Mouse (Mus musculus): ENCODE results near the gene Khdc1b. TPM values are rescaled to one million over a fixed set of nuclear protein-coding genes. Genes with fewer than 3 reads are reported as not detected.
"Not testable (repeated sequence)": the region's sequence is repeated elsewhere in the genome, so short reads cannot be mapped to it uniquely, and the experiment has no call there.

Khdc1b gene
- 0.18 and 0.20 TPM in 2 replicates for polyA plus RNA-seq (2016; fragmentation: Nextera tagmentation; extraction: Ambion mirVana)

GRCm38 (mm10) chr1:21383256-21383655 is at the start of gene Khdc1b:
Gene Khdc1b, plus strand, starts transcription at chr1:21383556.
- 84% methylated on average over 1 of the region's 1 CpGs for WGBS
- Histone ChIP-seq H3K9me3 (0 out of 2 replicates have a peak, but pooled peaks cover 6% of the 10 kb centered on the region), H3K4me1 (replicated peaks) (no peaks in the 10 kb centered on the region), H3K27me3 (no peaks in the 10 kb centered on the region), H3K9ac (replicated peaks) (no peak within 1 kb of the TSS), H3K36me3 (no peaks in the 10 kb centered on the region), H3K27ac (no peak within 1 kb of the TSS), H3K4me2 (no peak within 1 kb of the TSS), H3K4me3 (replicated peaks) (no peak within 1 kb of the TSS)
- no peak for ATAC-seq (ENCODE audit: insufficient number of reproducible peaks, insufficient read depth, low FRiP score, low TSS enrichment, low read depth)

- no peaks in the 10 kb centered on the region for H3K27me3 ChIP-seq
- H3K36me3 ChIP-seq: no peaks in the 10 kb centered on the region
- no peaks in the 10 kb centered on the region for H3K9me3 ChIP-seq
- ATAC-seq (ENCODE audit: insufficient number of reproducible peaks, insufficient read depth, low FRiP score, low TSS enrichment, low read depth): no peak
- no peaks in the 10 kb centered on the region for H3K4me1 ChIP-seq (replicated peaks)
- no peak overlapping the region for H3K4me3 ChIP-seq (replicated peaks)
- H3K4me2 ChIP-seq: no peak overlapping the region
- no peak overlapping the region for H3K27ac ChIP-seq
- H3K9ac ChIP-seq (replicated peaks): no peak overlapping the region
Observed at GRCm38 (mm10) chr1:21335836-21336235, 47.5 kb upstream of the Khdc1b start.

- no peak for ATAC-seq (ENCODE audit: insufficient number of reproducible peaks, insufficient read depth, low FRiP score, low TSS enrichment, low read depth)
- H3K4me1 ChIP-seq (replicated peaks): no peaks in the 10 kb centered on the region
- 93% methylated on average over 1 of the region's 1 CpGs for WGBS
- H3K4me3 ChIP-seq (replicated peaks): no peak overlapping the region
- no peak overlapping the region for H3K4me2 ChIP-seq
- no peaks in the 10 kb centered on the region for H3K27me3 ChIP-seq
- H3K27ac ChIP-seq: no peak overlapping the region
- H3K36me3 ChIP-seq: no peaks in the 10 kb centered on the region
- no peaks in the 10 kb centered on the region for H3K9me3 ChIP-seq
- no peak overlapping the region for H3K9ac ChIP-seq (replicated peaks)
Observed at GRCm38 (mm10) chr1:21340745-21341144, 42.6 kb upstream of the Khdc1b start.

- Histone ChIP-seq H3K36me3 (no peaks in the 10 kb centered on the region), H3K9me3 (no peaks in the 10 kb centered on the region), H3K27ac (no peak overlapping the region), H3K4me3 (replicated peaks) (no peak overlapping the region), H3K4me2 (no peak overlapping the region), H3K9ac (replicated peaks) (no peak overlapping the region), H3K4me1 (replicated peaks) (no peaks in the 10 kb centered on the region), H3K27me3 (no peaks in the 10 kb centered on the region)
- 59% methylated on average over 4 of the region's 4 CpGs for whole genome bisulfite sequencing
- no peak for ATAC-seq (ENCODE audit: insufficient number of reproducible peaks, insufficient read depth, low FRiP score, low TSS enrichment, low read depth)
Observed at GRCm38 (mm10) chr1:21344253-21344652, 39.1 kb upstream of the Khdc1b start.

- not testable (repeated sequence) for H3K27ac ChIP-seq; H3K4me3 ChIP-seq (replicated peaks); H3K9ac ChIP-seq (replicated peaks); H3K4me1 ChIP-seq (replicated peaks); H3K9me3 ChIP-seq; H3K36me3 ChIP-seq; H3K4me2 ChIP-seq; ATAC-seq (ENCODE audit: insufficient number of reproducible peaks, insufficient read depth, low FRiP score, low TSS enrichment, low read depth); H3K27me3 ChIP-seq
- WGBS: 91% methylated on average over 7 of the region's 7 CpGs
Observed at GRCm38 (mm10) chr1:21344752-21345151, 38.6 kb upstream of the Khdc1b start.

GRCm38 (mm10) chr1:21349341-21349740 is 34.0 kb upstream of the Khdc1b start, which contains the start of gene Khdc1a:
Gene Khdc1a, plus strand, starts transcription at chr1:21349641.
- Histone ChIP-seq H3K4me2 (no peak within 1 kb of the TSS), H3K27me3 (no peaks in the 10 kb centered on the region), H3K36me3 (no peaks in the 10 kb centered on the region), H3K9me3 (no peaks in the 10 kb centered on the region), H3K4me3 (replicated peaks) (no peak within 1 kb of the TSS), H3K4me1 (replicated peaks) (no peaks in the 10 kb centered on the region), H3K9ac (replicated peaks) (no peak within 1 kb of the TSS), H3K27ac (no peak within 1 kb of the TSS)
- WGBS: 75% methylated on average over 2 of the region's 2 CpGs
- no peak for ATAC-seq (ENCODE audit: insufficient number of reproducible peaks, insufficient read depth, low FRiP score, low TSS enrichment, low read depth)

- H3K4me1 ChIP-seq (replicated peaks); ATAC-seq (ENCODE audit: insufficient number of reproducible peaks, insufficient read depth, low FRiP score, low TSS enrichment, low read depth); H3K27me3 ChIP-seq; H3K4me3 ChIP-seq (replicated peaks); H3K9ac ChIP-seq (replicated peaks); H3K27ac ChIP-seq; H3K36me3 ChIP-seq; H3K4me2 ChIP-seq; H3K9me3 ChIP-seq: not testable (repeated sequence)
- 79% methylated on average over 1 of the region's 1 CpGs for WGBS
Observed at GRCm38 (mm10) chr1:21368031-21368430, 15.3 kb upstream of the Khdc1b start, which contains the start of gene Khdc1c. Gene Khdc1c, plus strand, starts transcription at chr1:21368331.

GRCm38 (mm10) chr1:21391138-21391671 is 7.8 kb downstream of the Khdc1b start:
- no peak for ATAC-seq (ENCODE audit: insufficient number of reproducible peaks, insufficient read depth, low FRiP score, low TSS enrichment, low read depth)

GRCm38 (mm10) chr1:21402804-21403203 is 19.4 kb downstream of the Khdc1b start:
- no peaks in the 10 kb centered on the region for H3K4me1 ChIP-seq (replicated peaks)
- H3K9me3 ChIP-seq: no peaks in the 10 kb centered on the region
- H3K4me2 ChIP-seq: no peak overlapping the region
- ATAC-seq (ENCODE audit: insufficient number of reproducible peaks, insufficient read depth, low FRiP score, low TSS enrichment, low read depth): no peak
- H3K4me3 ChIP-seq (replicated peaks): no peak overlapping the region
- 82% methylated on average over 8 of the region's 8 CpGs for WGBS
- no peak overlapping the region for H3K9ac ChIP-seq (replicated peaks)
- no peak overlapping the region for H3K27ac ChIP-seq
- H3K36me3 ChIP-seq: no peaks in the 10 kb centered on the region
- no peaks in the 10 kb centered on the region for H3K27me3 ChIP-seq

More at GRCm38 (mm10) chr1:21391138-21391671, 7.8 kb downstream of the Khdc1b start:
- no peak overlapping the region for H3K4me2 ChIP-seq
- H3K27ac ChIP-seq: no peak overlapping the region
- H3K4me3 ChIP-seq (replicated peaks): no peak overlapping the region
- H3K36me3 ChIP-seq: no peaks in the 10 kb centered on the region
- WGBS: 58% methylated on average over 6 of the region's 6 CpGs
- H3K9me3 ChIP-seq: no peaks in the 10 kb centered on the region
- no peak overlapping the region for H3K9ac ChIP-seq (replicated peaks)
- H3K4me1 ChIP-seq (replicated peaks): no peaks in the 10 kb centered on the region
- H3K27me3 ChIP-seq: no peaks in the 10 kb centered on the region

- Histone ChIP-seq H3K9ac (replicated peaks) (no peak overlapping the region), H3K4me2 (no peak overlapping the region), H3K27me3 (no peaks in the 10 kb centered on the region), H3K4me1 (replicated peaks) (no peaks in the 10 kb centered on the region), H3K36me3 (no peaks in the 10 kb centered on the region), H3K9me3 (no peaks in the 10 kb centered on the region), H3K4me3 (replicated peaks) (no peak overlapping the region), H3K27ac (no peak overlapping the region)
- no peak for ATAC-seq (ENCODE audit: insufficient number of reproducible peaks, insufficient read depth, low FRiP score, low TSS enrichment, low read depth)
- WGBS: 36% methylated on average over 2 of the region's 2 CpGs
Observed at GRCm38 (mm10) chr1:21407266-21407665, 23.9 kb downstream of the Khdc1b start.

GRCm38 (mm10) chr1:21411331-21412196 is 28.2 kb downstream of the Khdc1b start:
- H3K27me3 ChIP-seq: no peaks in the 10 kb centered on the region
- no peak for ATAC-seq (ENCODE audit: insufficient number of reproducible peaks, insufficient read depth, low FRiP score, low TSS enrichment, low read depth)
- no peak overlapping the region for H3K4me3 ChIP-seq (replicated peaks)
- 51% methylated on average over 18 of the region's 18 CpGs for WGBS
- no peak overlapping the region for H3K9ac ChIP-seq (replicated peaks)
- no peaks in the 10 kb centered on the region for H3K9me3 ChIP-seq
- no peaks in the 10 kb centered on the region for H3K4me1 ChIP-seq (replicated peaks)
- H3K4me2 ChIP-seq: no peak overlapping the region
- H3K36me3 ChIP-seq: no peaks in the 10 kb centered on the region
- no peak overlapping the region for H3K27ac ChIP-seq

All from limb, embryonic 12.5 days (tissue).